Mouse (Mus musculus) lung, embryonic 16.5 days (tissue): ENCODE results near the gene Fuz. TPM values are rescaled to one million over a fixed set of nuclear protein-coding genes. Genes with fewer than 3 reads are reported as not detected.
A peak's percentile ranks its signal among the peaks of the same experiment; 100 is the strongest.

Experiments
- ATAC-seq: fragments of 200-750 bp; cut with Nextera tagmentation; 2 replicates; pipeline ENCODE4 v1.8.0; 2017; ENCODE audit warnings: low read depth, mild to moderate bottlenecking, moderate library complexity
- H3K27ac ChIP-seq: fragments of 300-500 bp; sonication (generic); 2 replicates; pipeline ENCODE4 v1.5.1; 2014; ENCODE audit warnings: mild to moderate bottlenecking, control low read depth, low read length
- H3K27me3 ChIP-seq: fragments of 300-500 bp; sonication (generic); 2 replicates; pipeline ENCODE4 v1.6.1; 2014; ENCODE audit warnings: low read depth, low read length, mixed read lengths; ENCODE audit not compliant: control insufficient read depth, insufficient read depth
- H3K36me3 ChIP-seq: fragments of 300-500 bp; sonication (generic); 2 replicates; pipeline ENCODE4 v1.6.1; 2014; ENCODE audit warnings: low read length; ENCODE audit not compliant: control insufficient read depth, insufficient read depth
- H3K4me1 ChIP-seq: fragments of 300-500 bp; sonication (generic); replicated peaks from 2 replicates; pipeline ENCODE4 v1.6.1; 2014; ENCODE audit warnings: low read length, mixed read lengths; ENCODE audit not compliant: control insufficient read depth, insufficient read depth
- H3K4me2 ChIP-seq: fragments of 300-500 bp; sonication (generic); 2 replicates; pipeline ENCODE4 v1.6.1; 2014; ENCODE audit warnings: low read depth, low read length, control low read depth
- H3K4me3 ChIP-seq: fragments of 300-500 bp; sonication (generic); 2 replicates; pipeline ENCODE4 v1.5.1; 2014; ENCODE audit warnings: mild to moderate bottlenecking, low read length, control low read depth
- H3K9ac ChIP-seq: fragments of 300-500 bp; sonication (generic); 2 replicates; pipeline ENCODE4 v1.6.1; 2014; ENCODE audit warnings: low read length, control low read depth
- H3K9me3 ChIP-seq: fragments of 300-500 bp; sonication (generic); 2 replicates; pipeline ENCODE4 v1.6.1; 2016; ENCODE audit warnings: low read length; ENCODE audit not compliant: control insufficient read depth
- WGBS: fragments of 180-500 bp; shearing (Covaris S2); extraction: QIAGEN DNeasy Blood & Tissue Kit; methylation state at CpG from one replicate; pipeline ENCODE4 v1.1.7; 2014; 5-methylcytosine and 5-hydroxymethylcytosine counted together
- microRNA counts: library from miRNA; unstranded; fragments of <30 nt; microRNA quantifications from one replicate; lab custom pipeline; 2016
- microRNA-seq: library from miRNA; unstranded; fragments of <30 nt; microRNA quantifications from one replicate; pipeline ENCODE4, GENCODE M21; 2016
- polyA plus RNA-seq: library from polyadenylated mRNA; unstranded; fragments of >200 nt; fragmentation: Nextera tagmentation; extraction: Ambion mirVana; gene quantifications from 2 replicates; pipeline ENCODE4 v1.2.1, GENCODE M21; 2015

The Fuz gene
- polyA plus RNA-seq, 1 experiment from 2014 or later, result 24.3 TPM

GRCm38 (mm10) chr7:44929204-44930151 is 33.6 kb downstream of the Fuz start, which contains the start of gene Ap2a1:
Gene Ap2a1 (minus strand): TSS chr7:44929496.
- peak; percentile 98 for ATAC-seq
- Histone ChIP-seq H3K4me1 (peaks cover 14% of the 10 kb centered on the region), H3K27ac (peak within 1 kb of the TSS; percentile 91), H3K9me3 (no peaks in the 10 kb centered on the region), H3K36me3 (peaks cover 6% of the 10 kb centered on the region), H3K4me2 (peak within 1 kb of the TSS; percentile 68), H3K9ac (peak within 1 kb of the TSS; percentile 95), H3K4me3 (peak within 1 kb of the TSS; percentile 95), H3K27me3 (no peaks in the 10 kb centered on the region)
- WGBS, result under 1% methylated on average over 83 of the region's 84 CpGs

GRCm38 (mm10) chr7:44938680-44939079 is 42.8 kb downstream of the Fuz start:
- no peak for ATAC-seq
- Histone ChIP-seq H3K36me3 (no peaks in the 10 kb centered on the region), H3K9me3 (peaks cover 3% of the 10 kb centered on the region; the same call in 1 of the 2 replicates), H3K27me3 (no peaks in the 10 kb centered on the region), H3K4me3 (no peak overlapping the region), H3K4me1 (no peaks in the 10 kb centered on the region), H3K27ac (no peak overlapping the region), H3K9ac (no peak overlapping the region), H3K4me2 (no peak overlapping the region)
- 83% methylated on average over 4 of the region's 4 CpGs for WGBS

GRCm38 (mm10) chr7:44942904-44943303 is 47.0 kb downstream of the Fuz start, which contains the start of gene Tsks:
Gene Tsks (plus strand): TSS chr7:44943204.
- H3K9ac ChIP-seq, result no peak within 1 kb of the TSS
- H3K9me3 ChIP-seq, result no peaks in the 10 kb centered on the region
- 69% methylated on average over 7 of the region's 7 CpGs for WGBS
- no peak within 1 kb of the TSS for H3K27ac ChIP-seq
- no peaks in the 10 kb centered on the region for H3K27me3 ChIP-seq
- H3K4me1 ChIP-seq, result no peaks in the 10 kb centered on the region
- no peaks in the 10 kb centered on the region for H3K36me3 ChIP-seq
- no peak within 1 kb of the TSS for H3K4me2 ChIP-seq
- ATAC-seq, result no peak
- H3K4me3 ChIP-seq, result no peak within 1 kb of the TSS

GRCm38 (mm10) chr7:44949922-44950321 is 54.0 kb downstream of the Fuz start:
- peaks cover 16% of the 10 kb centered on the region for H3K27me3 ChIP-seq
- no peak for ATAC-seq

GRCm38 (mm10) chr7:44951960-44952359 is 56.1 kb downstream of the Fuz start:
- Histone ChIP-seq H3K4me2 (peak overlapping the region; percentile 98), H3K27me3 (peaks cover 16% of the 10 kb centered on the region), H3K9me3 (no peaks in the 10 kb centered on the region), H3K27ac (peak overlapping the region; percentile 89), H3K4me1 (peaks cover 11% of the 10 kb centered on the region), H3K36me3 (no peaks in the 10 kb centered on the region), H3K4me3 (peak overlapping the region; percentile 67), H3K9ac (peak overlapping the region; percentile 77)
- peak; percentile 93 for ATAC-seq
- WGBS, result 1% methylated on average over 10 of the region's 10 CpGs

More at GRCm38 (mm10) chr7:44949922-44950321, 54.0 kb downstream of the Fuz start:
- Histone ChIP-seq H3K4me3 (no peak overlapping the region), H3K4me2 (no peak overlapping the region), H3K9me3 (no peaks in the 10 kb centered on the region), H3K27ac (no peak overlapping the region), H3K9ac (no peak overlapping the region), H3K36me3 (no peaks in the 10 kb centered on the region), H3K4me1 (peaks cover 11% of the 10 kb centered on the region)
- 64% methylated on average over 6 of the region's 6 CpGs for WGBS

MicroRNAs within 50 kb of the gene (microRNA counts, 519-probe panel; counts per million panel counts)
- microRNA mmu-miR-707 (lab: Ali Mortazavi, UCI), result not detected

Small RNA genes lying within 50 kb of the gene (microRNA-seq; reads per million reads assigned to microRNA genes)
- gene Mir707, result not detected

Other genes with a start within 250 kb of the Fuz start
- 38.8 and 39.4 TPM in 2 replicates for gene Myh14, start 225.2 kb upstream of the Fuz start, polyA plus RNA-seq
- gene Izumo2, start 187.3 kb upstream of the Fuz start, polyA plus RNA-seq, result not detected in 2 replicates
- 46.9 and 53.0 TPM in 2 replicates for gene Vrk3, start 147.7 kb upstream of the Fuz start, polyA plus RNA-seq
- 2.0 TPM in 2 replicates for gene Zfp473, start 145.0 kb upstream of the Fuz start, polyA plus RNA-seq
- 88.6 and 98.6 TPM in 2 replicates for gene Nup62, start 80.0 kb upstream of the Fuz start, polyA plus RNA-seq
- 1.4 and 1.7 TPM in 2 replicates for gene Il4i1, start 79.7 kb upstream of the Fuz start, polyA plus RNA-seq
- 3.3 and 3.5 TPM in 2 replicates for gene Atf5, start 79.4 kb upstream of the Fuz start, polyA plus RNA-seq
- 92.3 and 95.6 TPM in 2 replicates for gene Akt1s1, start 47.1 kb upstream of the Fuz start, polyA plus RNA-seq
- 83.7 and 84.4 TPM in 2 replicates for gene Tbc1d17, start 47.0 kb upstream of the Fuz start, polyA plus RNA-seq
- 38.0 and 39.0 TPM in 2 replicates for gene Pnkp, start 38.9 kb upstream of the Fuz start, polyA plus RNA-seq
- 302 and 307 TPM in 2 replicates for gene Ptov1, start 26.3 kb upstream of the Fuz start, polyA plus RNA-seq
- 97.3 and 102 TPM in 2 replicates for gene Med25, start 3.4 kb upstream of the Fuz start, polyA plus RNA-seq
- gene Ap2a1, start 33.4 kb downstream of the Fuz start, polyA plus RNA-seq, result 58.2 and 63.7 TPM in 2 replicates
- gene Tsks, start 47.1 kb downstream of the Fuz start, polyA plus RNA-seq, result 0.15 and 0.44 TPM in 2 replicates
- gene Cpt1c, start 78.8 kb downstream of the Fuz start, polyA plus RNA-seq, result 17.1 and 17.5 TPM in 2 replicates
- gene Prmt1, start 90.5 kb downstream of the Fuz start, polyA plus RNA-seq, result 413 and 457 TPM in 2 replicates
- 96.5 and 108 TPM in 2 replicates for gene Irf3, start 101.6 kb downstream of the Fuz start, polyA plus RNA-seq
- gene Bcl2l12, start 102.6 kb downstream of the Fuz start, polyA plus RNA-seq, result 62.0 and 64.5 TPM in 2 replicates
- 28.9 and 30.7 TPM in 2 replicates for gene Scaf1, start 120.3 kb downstream of the Fuz start, polyA plus RNA-seq
- gene Rras, start 121.9 kb downstream of the Fuz start, polyA plus RNA-seq, result 54.6 and 59.7 TPM in 2 replicates
- 9.2 TPM in 2 replicates for gene Prr12, start 156.8 kb downstream of the Fuz start, polyA plus RNA-seq
- gene Nosip, start 166.3 kb downstream of the Fuz start, polyA plus RNA-seq, result 72.5 and 77.8 TPM in 2 replicates
- 28.7 and 31.9 TPM in 2 replicates for gene Prrg2, start 166.6 kb downstream of the Fuz start, polyA plus RNA-seq
- gene Rcn3, start 196.1 kb downstream of the Fuz start, polyA plus RNA-seq, result 308 and 326 TPM in 2 replicates
- gene Fcgrt, start 207.8 kb downstream of the Fuz start, polyA plus RNA-seq, result 93.7 and 97.1 TPM in 2 replicates
- gene Rps11, start 228.4 kb downstream of the Fuz start, polyA plus RNA-seq, result 1,430 and 1,443 TPM in 2 replicates
- 1,289 and 1,305 TPM in 2 replicates for gene Rpl13a, start 232.7 kb downstream of the Fuz start, polyA plus RNA-seq
- 0.31 and 0.60 TPM in 2 replicates for gene Gm45713, start 240.2 kb downstream of the Fuz start, polyA plus RNA-seq
- 2.4 and 3.0 TPM in 2 replicates for gene Flt3l, start 240.4 kb downstream of the Fuz start, polyA plus RNA-seq